Mouse (Mus musculus): ENCODE results near the gene Hcn4. TPM values are rescaled to one million over a fixed set of nuclear protein-coding genes. Genes with fewer than 3 reads are reported as not detected.

Gene Hcn4
- total and polyA plus RNA-seq, 3 experiments: 0.11 TPM; not detected in 2

GRCm38 (mm10) chr9:58891840-58892640, 68.8 kb downstream of the Hcn4 start:
- H3K4me1 ChIP-seq (ENCODE audit: insufficient read depth, low read depth, low read length): no peaks in the 10 kb centered on the region
- no peaks in the 10 kb centered on the region for H3K36me3 ChIP-seq (replicated peaks)
- H3K9me3 ChIP-seq (replicated peaks): no peaks in the 10 kb centered on the region
- no peak overlapping the region for H3K4me3 ChIP-seq (ENCODE audit: low read depth, low read length)
- DNase-seq (ENCODE audit: low spot score): no peak
- peaks cover 6% of the 10 kb centered on the region for H3K27me3 ChIP-seq (ENCODE audit: insufficient read depth, low read length)
- TF ChIP-seq POLR2AphosphoS5 (IDR thresholded peaks at IDR 0.05; ENCODE audit: insufficient replicate concordance, low read depth, low read length) (no peak), TAL1 (conservative IDR thresholded peaks at IDR 0.05; ENCODE audit: low read depth, low read length) (no peak), CTCF (IDR thresholded peaks at IDR 0.05; ENCODE audit: low read depth, low read length) (no peak), GATA2 (IDR thresholded peaks at IDR 0.05; ENCODE audit: borderline replicate concordance, low read depth, low read length) (no peak), GATA1 (IDR thresholded peaks at IDR 0.05; ENCODE audit: borderline replicate concordance, low read length) (no peak)
- no peak for ATAC-seq (ENCODE audit: extremely low read depth, insufficient number of reproducible peaks, low FRiP score, poor library complexity, severe bottlenecking)

- Histone ChIP-seq H3K36me3 (replicated peaks) (no peaks in the 10 kb centered on the region), H3K9me3 (replicated peaks) (no peaks in the 10 kb centered on the region), H3K4me3 (ENCODE audit: low read depth, low read length) (no peak overlapping the region), H3K27me3 (ENCODE audit: insufficient read depth, low read length) (peaks cover 2% of the 10 kb centered on the region; the same call in 1 of the 2 replicates), H3K4me1 (ENCODE audit: insufficient read depth, low read depth, low read length) (no peaks in the 10 kb centered on the region)
- no peak for ATAC-seq (ENCODE audit: extremely low read depth, insufficient number of reproducible peaks, low FRiP score, poor library complexity, severe bottlenecking)
- DNase-seq (ENCODE audit: low spot score): no peak
- TF ChIP-seq TAL1 (conservative IDR thresholded peaks at IDR 0.05; ENCODE audit: low read depth, low read length): no peak
Observed at GRCm38 (mm10) chr9:58899602-58900001, 76.4 kb downstream of the Hcn4 start.

- peak; percentile 21; the same call in 1 of the 2 replicates for TF ChIP-seq CTCF (IDR thresholded peaks at IDR 0.05; ENCODE audit: low read depth, low read length)
- no peak for TF ChIP-seq POLR2AphosphoS5 (IDR thresholded peaks at IDR 0.05; ENCODE audit: insufficient replicate concordance, low read depth, low read length)
Observed at GRCm38 (mm10) chr9:58902869-58903585, 79.8 kb downstream of the Hcn4 start.

More at GRCm38 (mm10) chr9:58902869-58903585, 79.8 kb downstream of the Hcn4 start:
- no peak for ATAC-seq (ENCODE audit: extremely low read depth, insufficient number of reproducible peaks, low FRiP score, poor library complexity, severe bottlenecking)
- Histone ChIP-seq H3K36me3 (replicated peaks) (no peaks in the 10 kb centered on the region), H3K4me1 (ENCODE audit: insufficient read depth, low read depth, low read length) (no peaks in the 10 kb centered on the region), H3K9me3 (replicated peaks) (no peaks in the 10 kb centered on the region), H3K27me3 (ENCODE audit: insufficient read depth, low read length) (peaks cover 9% of the 10 kb centered on the region), H3K4me3 (ENCODE audit: low read depth, low read length) (no peak overlapping the region)
- no peak for DNase-seq (ENCODE audit: low spot score)

Other genes with a start within 250 kb of the Hcn4 start
- gene Nptn, start 241.2 kb upstream of the Hcn4 start, total RNA-seq (2014; fragmentation: Nextera tagmentation): 118 and 124 TPM in 2 replicates
- 162 and 163 TPM in 2 replicates for gene Nptn, start 241.2 kb upstream of the Hcn4 start, total RNA-seq (2017)
- gene Nptn, start 241.2 kb upstream of the Hcn4 start, polyA plus RNA-seq (2012): 115 and 121 TPM in 2 replicates
- gene Rec114, start 79.4 kb upstream of the Hcn4 start, total RNA-seq (2014; fragmentation: Nextera tagmentation): not detected in 2 replicates
- gene Rec114, start 79.4 kb upstream of the Hcn4 start, total RNA-seq (2017): 1.7 and 2.1 TPM in 2 replicates
- gene Rec114, start 79.4 kb upstream of the Hcn4 start, polyA plus RNA-seq (2012): not detected in 2 replicates
- 0.30 TPM in 1 of 2 replicates, not detected in the other for gene Neo1, start 213.0 kb downstream of the Hcn4 start, total RNA-seq (2014; fragmentation: Nextera tagmentation)
- gene Neo1, start 213.0 kb downstream of the Hcn4 start, total RNA-seq (2017): 1.2 and 1.7 TPM in 2 replicates
- gene Neo1, start 213.0 kb downstream of the Hcn4 start, polyA plus RNA-seq (2012): not detected in 2 replicates

Data from G1E (cell line).